In genomic region chr7:98423546-98423945, GRCm38 (mm10) we compare ENCODE assay signal across 23 mouse cellular contexts. TPM values are rescaled to one million over a fixed set of nuclear protein-coding genes. Genes with fewer than 3 reads are reported as not detected.
DNase-seq lines count a peak whose midpoint lies in the region; ATAC-seq and TF ChIP-seq lines count a peak whose summit lies in the region.
"Had no signal": no experiment of that assay in that cellular context is flagged by ENCODE, and none has a peak within 500 bp of the region (broad histone marks: within the 10 kb centered on the region; RNA-seq: fewer than 3 reads in every experiment).

No protein-coding gene starts in this region.

- ATAC-seq in kidney, embryonic 14.5 days (ENCODE audit: low FRiP score, low TSS enrichment): 0 out of 2 replicates have a peak, but pooled peaks have one; percentile 41
- ATAC-seq in embryonic facial prominence, embryonic 12.5 days (ENCODE audit: insufficient number of reproducible peaks, insufficient read depth, low FRiP score, low TSS enrichment): no peak
- ATAC-seq in stomach, embryonic 16.5 days (ENCODE audit: insufficient read depth, low FRiP score): no peak
- ATAC-seq in erythroblast, adult 5-6 weeks (replicated peaks; ENCODE audit: low FRiP score, poor library complexity, severe bottlenecking): no peak
- ATAC-seq: activated CD4-positive, CD25-positive, alpha-beta regulatory T cell, adult 4 months; forebrain, embryonic 14.5 days; intestine, embryonic 15.5 days had no signal

- 0 out of 2 replicates have a peak, but pooled peaks cover 8% of the 10 kb centered on the region for H3K4me1 ChIP-seq in kidney, embryonic 14.5 days (ENCODE audit: control insufficient read depth, insufficient read depth, low read length)
- peaks cover 4% of the 10 kb centered on the region; the same call in 1 of the 2 replicates for H3K4me1 ChIP-seq in kidney, adult 2 months (ENCODE audit: control insufficient read depth, insufficient read depth, low read length)
- no peaks in the 10 kb centered on the region; a peak in 2 of 4 replicates for H3K4me1 ChIP-seq in MEL (ENCODE audit: control insufficient read depth in 1 of 2, insufficient read depth in 2 of 2, low read length in 2 of 2)
- H3K4me1 ChIP-seq in embryonic facial prominence, embryonic 12.5 days: no peaks in the 10 kb centered on the region
- H3K4me1 ChIP-seq in stomach, embryonic 16.5 days (ENCODE audit: control insufficient read depth, insufficient read depth, low read length): peaks cover 13% of the 10 kb centered on the region
- H3K4me1 ChIP-seq: liver, embryonic 15.5 days had no signal

- no peak for TF ChIP-seq CTCF in kidney, adult 2 months (conservative IDR thresholded peaks at IDR 0.05; ENCODE audit: insufficient read depth, insufficient read length, low read depth, low read length)
- TF ChIP-seq CTCF in MEL (IDR thresholded peaks at IDR 0.05 in 2 of 3, conservative IDR thresholded peaks at IDR 0.05 in 1 of 3; ENCODE audit: control insufficient read depth in 1 of 3, insufficient read depth in 1 of 3, low read depth in 2 of 3, low read length in 3 of 3, poor library complexity in 1 of 3, severe bottlenecking in 1 of 3): no peak

- H3K27me3 ChIP-seq in kidney, embryonic 14.5 days (ENCODE audit: control insufficient read depth, insufficient read depth, low read length): no peaks in the 10 kb centered on the region
- H3K27me3 ChIP-seq in kidney, adult 2 months (replicated peaks; ENCODE audit: control insufficient read depth, insufficient read depth, low read length): no peaks in the 10 kb centered on the region
- H3K27me3 ChIP-seq in MEL (ENCODE audit: control insufficient read depth in 1 of 2, insufficient read depth in 2 of 2, low read length in 2 of 2): peaks cover 2 to 8% of the 10 kb centered on the region in 2 experiments
- H3K27me3 ChIP-seq in embryonic facial prominence, embryonic 12.5 days: no peaks in the 10 kb centered on the region
- H3K27me3 ChIP-seq in stomach, embryonic 16.5 days (ENCODE audit: control insufficient read depth, insufficient read depth, low read length): no peaks in the 10 kb centered on the region
- H3K27me3 ChIP-seq: liver, embryonic 15.5 days; neural tube, embryonic 12.5 days had no signal

- H3K4me3 ChIP-seq in kidney, embryonic 14.5 days (ENCODE audit: low read length): no peak overlapping the region
- no peak overlapping the region for H3K4me3 ChIP-seq in kidney, adult 2 months (ENCODE audit: insufficient read depth, low read depth, low read length)
- H3K4me3 ChIP-seq in MEL (ENCODE audit: control insufficient read depth in 1 of 2, insufficient read depth in 1 of 2, low read depth in 2 of 2, low read length in 2 of 2): no peak overlapping the region
- H3K4me3 ChIP-seq in embryonic facial prominence, embryonic 12.5 days: no peak overlapping the region
- H3K4me3 ChIP-seq in stomach, embryonic 16.5 days (replicated peaks; ENCODE audit: low read length): no peak overlapping the region
- H3K4me3 ChIP-seq: intestine, embryonic 15.5 days; liver, embryonic 15.5 days; neural tube, embryonic 12.5 days had no signal

- no peaks in the 10 kb centered on the region for H3K9me3 ChIP-seq in kidney, embryonic 14.5 days (ENCODE audit: control insufficient read depth, low read length)
- H3K9me3 ChIP-seq in MEL (replicated peaks; ENCODE audit: insufficient read depth, low read length): no peaks in the 10 kb centered on the region
- H3K9me3 ChIP-seq in embryonic facial prominence, embryonic 12.5 days: no peaks in the 10 kb centered on the region
- H3K9me3 ChIP-seq in stomach, embryonic 16.5 days (replicated peaks; ENCODE audit: control insufficient read depth, low read length): no peaks in the 10 kb centered on the region
- H3K9me3 ChIP-seq: intestine, embryonic 15.5 days; liver, embryonic 15.5 days; neural tube, embryonic 12.5 days had no signal

- no peak for TF ChIP-seq POLR2A in kidney, adult 2 months (IDR thresholded peaks at IDR 0.05; ENCODE audit: low read depth, low read length)
- TF ChIP-seq POLR2A in MEL (IDR thresholded peaks at IDR 0.05; ENCODE audit: control insufficient read depth in 1 of 2, insufficient read depth in 1 of 2, low read depth in 1 of 2, low read length in 2 of 2, poor library complexity in 1 of 2): no peak

- no peak overlapping the region for H3K4me2 ChIP-seq in kidney, embryonic 14.5 days (replicated peaks; ENCODE audit: low read depth, low read length)
- H3K4me2 ChIP-seq in embryonic facial prominence, embryonic 12.5 days (replicated peaks): no peak overlapping the region
- H3K4me2 ChIP-seq in stomach, embryonic 16.5 days (ENCODE audit: low read depth, low read length): no peak overlapping the region
- H3K4me2 ChIP-seq: hindbrain, embryonic 14.5 days; intestine, embryonic 15.5 days; liver, embryonic 15.5 days; neural tube, embryonic 12.5 days had no signal

- no peak overlapping the region for H3K9ac ChIP-seq in kidney, embryonic 14.5 days (ENCODE audit: low read depth, low read length)
- H3K9ac ChIP-seq in MEL (ENCODE audit: control insufficient read depth, low read depth, low read length, poor library complexity, severe bottlenecking): no peak overlapping the region
- H3K9ac ChIP-seq in embryonic facial prominence, embryonic 12.5 days: no peak overlapping the region
- H3K9ac ChIP-seq in stomach, embryonic 16.5 days (ENCODE audit: low read length): no peak overlapping the region
- H3K9ac ChIP-seq: hindbrain, embryonic 14.5 days; intestine, embryonic 15.5 days; liver, embryonic 15.5 days; neural tube, embryonic 12.5 days had no signal

- no peak for TF ChIP-seq EP300 in MEL (IDR thresholded peaks at IDR 0.05; ENCODE audit: low read depth in 1 of 2, low read length in 2 of 2)

- DNase-seq in kidney, adult 2 months: no peak
- no peak for DNase-seq in MEL (ENCODE audit: low read depth, low spot score)
- DNase-seq in gastrocnemius, adult 18-20 months (ENCODE audit: low spot score): no peak
- DNase-seq: adrenal gland, postnatal 14 days; cerebellum, adult 11-12 months; cerebellum, postnatal 36 days; layer of hippocampus, postnatal 36 days; lung, postnatal 10 days; thymus, adult 18-20 months had no signal

- H3K36me3 ChIP-seq in kidney, embryonic 14.5 days (ENCODE audit: control insufficient read depth, insufficient read depth, low read length): no peaks in the 10 kb centered on the region
- H3K36me3 ChIP-seq in kidney, adult 2 months (ENCODE audit: control insufficient read depth, insufficient read depth, low read length): no peaks in the 10 kb centered on the region
- no peaks in the 10 kb centered on the region for H3K36me3 ChIP-seq in MEL (ENCODE audit: control insufficient read depth in 1 of 2, insufficient read depth in 2 of 2, low read length in 2 of 2)
- no peaks in the 10 kb centered on the region for H3K36me3 ChIP-seq in embryonic facial prominence, embryonic 12.5 days
- no peaks in the 10 kb centered on the region for H3K36me3 ChIP-seq in stomach, embryonic 16.5 days (ENCODE audit: control insufficient read depth, insufficient read depth, low read length)
- H3K36me3 ChIP-seq: intestine, embryonic 15.5 days; liver, embryonic 15.5 days; neural tube, embryonic 12.5 days had no signal

- TF ChIP-seq RAD21 in MEL (IDR thresholded peaks at IDR 0.05; ENCODE audit: low read depth, low read length): no peak

- H3K27ac ChIP-seq in kidney, embryonic 14.5 days (ENCODE audit: low read depth, low read length): no peak overlapping the region
- H3K27ac ChIP-seq in kidney, adult 2 months (ENCODE audit: insufficient read depth, low read depth, low read length): no peak overlapping the region
- H3K27ac ChIP-seq in MEL (ENCODE audit: control insufficient read depth, low read depth, low read length): no peak overlapping the region
- 0 out of 2 replicates have a peak overlapping the region, but pooled peaks have one; percentile 2 for H3K27ac ChIP-seq in embryonic facial prominence, embryonic 12.5 days
- 0 out of 2 replicates have a peak overlapping the region, but pooled peaks have one; percentile 5 for H3K27ac ChIP-seq in stomach, embryonic 16.5 days (ENCODE audit: low read length)
- H3K27ac ChIP-seq: hindbrain, embryonic 14.5 days; intestine, embryonic 15.5 days; kidney, postnatal 0 days; liver, embryonic 15.5 days; neural tube, embryonic 12.5 days had no signal

- H3K79me2 ChIP-seq in MEL (ENCODE audit: control insufficient read depth, insufficient read depth, low read length, poor library complexity): no peaks in the 10 kb centered on the region

- 58% methylated on average over 11 of the region's 11 CpGs for WGBS in kidney, embryonic 14.5 days
- 79% methylated on average over 11 of the region's 11 CpGs for WGBS in kidney, adult 2 months
- 69% methylated on average over 11 of the region's 11 CpGs for WGBS in embryonic facial prominence, embryonic 12.5 days
- 66% methylated on average over 11 of the region's 11 CpGs for WGBS in stomach, embryonic 16.5 days

TF ChIP-seq in MEL, 35 proteins besides CTCF, POLR2A, EP300 and RAD21:
- peak; percentile 37; the same call in 1 of the 2 replicates for TF ChIP-seq USF1 (IDR thresholded peaks at IDR 0.05; ENCODE audit: low read depth, low read length)
- no peak for TF ChIP-seq ZNF384 (IDR thresholded peaks at IDR 0.05; ENCODE audit: low read depth, low read length)

RNA-seq across cellular contexts. Expression of gene Gucy2d, which starts 16.7 kb away (rescaled TPM):
- polyA plus RNA-seq in kidney, embryonic 14.5 days (2014; fragmentation: Nextera tagmentation; extraction: Ambion mirVana): not detected in 2 replicates
- not detected in 2 replicates for polyA plus RNA-seq in kidney, adult 2 months (2012; rRNA removed)
- total RNA-seq in MEL (2012; rRNA removed): not detected in 2 replicates
- not detected for polyA plus RNA-seq in MEL (2012; ENCODE audit: insufficient read depth in 1 of 2, insufficient read length in 2 of 2, low read depth in 1 of 2, low replicate concordance in 2 of 2, missing spikeins in 1 of 2)
- polyA plus RNA-seq in embryonic facial prominence, embryonic 12.5 days (2016; fragmentation: Nextera tagmentation; extraction: Ambion mirVana): 0.04 TPM in 1 of 2 replicates, not detected in the other
- polyA plus RNA-seq in stomach, embryonic 16.5 days (2015; fragmentation: Nextera tagmentation; extraction: Ambion mirVana): 0.12 TPM in 1 of 2 replicates, not detected in the other
- under 1 TPM in 1 of 2 experiments, not detected in 1; 0.19 TPM for total RNA-seq in gastrocnemius, adult 18-20 months (2021)
- not detected in 2 replicates for total RNA-seq in erythroblast, adult 5-6 weeks (2015; ENCODE audit: low replicate concordance)
- total RNA-seq in erythroblast, adult 5-6 weeks (2017; ENCODE audit: low replicate concordance): not detected in 2 replicates
- total RNA-seq: adrenal gland, postnatal 14 days; layer of hippocampus, adult 18-20 months; layer of hippocampus, postnatal 36 days; monocyte, adult 5-6 weeks had no signal
- polyA plus RNA-seq: activated CD4-positive, CD25-positive, alpha-beta regulatory T cell, adult 4 months; gonadal fat pad, adult 2 months; kidney, postnatal 0 days; liver, embryonic 15.5 days; neural tube, embryonic 12.5 days had no signal

Comparison
In these comparisons a context has a peak if more than half of its experiments do, and no peak if none do; other contexts are left out.
1. H3K27ac ChIP-seq: peak in embryonic facial prominence, embryonic 12.5 days (single experiment) and stomach, embryonic 16.5 days (single experiment); none in kidney, embryonic 14.5 days (single experiment), kidney, adult 2 months (single experiment) and MEL (single experiment).